Mouse (Mus musculus) limb, embryonic 15.5 days (tissue): ENCODE measurements around the gene Parp12. TPM values are rescaled to one million over a fixed set of nuclear protein-coding genes. Genes with fewer than 3 reads are reported as not detected.

Experiments used
- ATAC-seq: fragments of 200-750 bp; cut with Nextera tagmentation; 2 replicates; pipeline ENCODE4 v1.8.0; 2017; ENCODE audit warnings: low read depth, moderate TSS enrichment; ENCODE audit not compliant: insufficient number of reproducible peaks, low FRiP score, low TSS enrichment
- H3K27ac ChIP-seq: fragments of 300-500 bp; sonication (generic); 2 replicates; pipeline ENCODE4 v1.5.1; 2015; ENCODE audit warnings: moderate library complexity, mild to moderate bottlenecking, inconsistent platforms
- H3K27me3 ChIP-seq: fragments of 300-500 bp; sonication (generic); 2 replicates; pipeline ENCODE4 v1.6.1; 2015; ENCODE audit warnings: inconsistent platforms
- H3K36me3 ChIP-seq: fragments of 300-500 bp; sonication (generic); 2 replicates; pipeline ENCODE4 v1.6.1; 2015; ENCODE audit warnings: inconsistent platforms
- H3K4me1 ChIP-seq: fragments of 300-500 bp; sonication (generic); 2 replicates; pipeline ENCODE4 v1.6.1; 2015; ENCODE audit warnings: inconsistent platforms
- H3K4me2 ChIP-seq: fragments of 300-500 bp; sonication (generic); 2 replicates; pipeline ENCODE4 v1.6.1; 2015; ENCODE audit warnings: mild to moderate bottlenecking, inconsistent platforms
- H3K4me3 ChIP-seq: fragments of 300-500 bp; sonication (generic); 2 replicates; pipeline ENCODE4 v1.5.1; 2015; ENCODE audit warnings: mild to moderate bottlenecking, inconsistent platforms
- H3K9ac ChIP-seq: fragments of 300-500 bp; sonication (generic); 2 replicates; pipeline ENCODE4 v1.6.1; 2015; ENCODE audit warnings: inconsistent platforms
- H3K9me3 ChIP-seq: fragments of 300-500 bp; sonication (generic); 2 replicates; pipeline ENCODE4 v1.6.1; 2016; ENCODE audit warnings: inconsistent platforms
- WGBS: fragments of 180-500 bp; shearing (Covaris S2); methylation state at CpG from one replicate; pipeline ENCODE4 v1.1.7; 2015; 5-methylcytosine and 5-hydroxymethylcytosine counted together
- polyA plus RNA-seq: library from polyadenylated mRNA; unstranded; fragments of >200 nt; fragmentation: Nextera tagmentation; extraction: Ambion mirVana; gene quantifications from 2 replicates; pipeline ENCODE4 v1.2.1, GENCODE M21; 2015

Parp12 gene
- polyA plus RNA-seq, 1 experiment from 2014 or later = 9.9 TPM

DNA sequence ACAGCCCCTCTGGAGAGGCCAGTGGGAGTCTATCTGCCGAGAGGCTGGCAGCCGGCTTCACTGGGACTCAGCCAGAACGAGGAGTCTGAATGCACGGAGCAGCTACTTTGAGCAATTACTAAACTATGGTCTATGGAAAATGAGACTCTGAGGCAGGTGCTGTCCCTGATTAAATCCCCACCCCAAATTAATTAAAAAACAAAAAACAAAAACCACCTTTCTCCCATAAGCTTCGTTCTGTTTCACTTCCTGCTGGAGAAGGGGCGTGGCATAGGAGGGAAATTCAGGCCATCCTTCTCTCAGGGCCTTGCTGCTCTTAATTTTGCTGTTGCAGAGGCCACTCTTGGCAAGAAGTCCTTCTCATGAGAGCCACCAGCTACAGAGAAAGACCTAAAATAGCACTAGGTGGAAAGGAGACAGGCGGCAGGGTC lies 62.3 kb downstream of the Parp12 start:
- Histone ChIP-seq H3K9me3 (no peaks in the 10 kb centered on the region), H3K4me2 (no peak overlapping the region), H3K4me1 (peaks cover 31% of the 10 kb centered on the region), H3K9ac (no peak overlapping the region), H3K4me3 (no peak overlapping the region), H3K27ac (no peak overlapping the region), H3K27me3 (peaks cover 11% of the 10 kb centered on the region; the same call in 1 of the 2 replicates), H3K36me3 (no peaks in the 10 kb centered on the region)
- ATAC-seq = no peak
- 43% methylated on average over 7 of the region's 7 CpGs for WGBS

DNA sequence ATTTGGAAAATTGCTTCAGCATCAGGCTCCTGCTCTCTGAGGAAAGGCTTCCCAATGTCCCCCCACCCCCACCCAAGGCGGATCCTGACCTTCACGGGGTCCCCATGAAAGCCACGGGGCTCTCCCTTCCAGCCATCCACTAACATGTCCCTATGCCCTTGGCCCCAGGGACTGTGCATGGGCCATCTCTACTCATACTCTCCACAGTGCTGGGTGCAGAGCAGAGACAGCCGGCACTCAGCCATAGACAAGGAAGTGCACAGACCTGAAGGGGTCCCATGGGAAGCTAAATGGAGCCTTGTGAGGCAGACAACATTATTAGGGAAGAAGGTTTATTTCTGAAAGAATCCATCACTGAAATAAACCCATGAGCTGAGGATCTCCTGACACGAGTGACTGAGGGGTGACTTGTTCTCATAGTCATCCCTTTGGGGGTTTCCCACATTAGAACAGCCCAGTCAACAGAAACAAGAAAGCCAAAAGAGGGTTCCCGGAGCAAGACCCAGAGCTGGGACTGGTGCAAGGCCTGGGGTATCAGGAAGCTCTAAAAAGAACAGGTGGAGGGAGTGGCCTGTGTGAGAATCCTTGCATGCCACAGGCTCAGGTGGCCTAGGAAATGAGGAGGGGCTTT lies 63.2 kb downstream of the Parp12 start:
- 48% methylated on average over 6 of the region's 6 CpGs for WGBS
- no peak overlapping the region for H3K27ac ChIP-seq
- H3K9ac ChIP-seq = no peak overlapping the region
- peaks cover 16% of the 10 kb centered on the region for H3K27me3 ChIP-seq
- peaks cover 29% of the 10 kb centered on the region for H3K4me1 ChIP-seq
- H3K4me2 ChIP-seq = no peak overlapping the region
- H3K9me3 ChIP-seq = no peaks in the 10 kb centered on the region
- no peak overlapping the region for H3K4me3 ChIP-seq
- ATAC-seq = no peak
- H3K36me3 ChIP-seq = no peaks in the 10 kb centered on the region

DNA sequence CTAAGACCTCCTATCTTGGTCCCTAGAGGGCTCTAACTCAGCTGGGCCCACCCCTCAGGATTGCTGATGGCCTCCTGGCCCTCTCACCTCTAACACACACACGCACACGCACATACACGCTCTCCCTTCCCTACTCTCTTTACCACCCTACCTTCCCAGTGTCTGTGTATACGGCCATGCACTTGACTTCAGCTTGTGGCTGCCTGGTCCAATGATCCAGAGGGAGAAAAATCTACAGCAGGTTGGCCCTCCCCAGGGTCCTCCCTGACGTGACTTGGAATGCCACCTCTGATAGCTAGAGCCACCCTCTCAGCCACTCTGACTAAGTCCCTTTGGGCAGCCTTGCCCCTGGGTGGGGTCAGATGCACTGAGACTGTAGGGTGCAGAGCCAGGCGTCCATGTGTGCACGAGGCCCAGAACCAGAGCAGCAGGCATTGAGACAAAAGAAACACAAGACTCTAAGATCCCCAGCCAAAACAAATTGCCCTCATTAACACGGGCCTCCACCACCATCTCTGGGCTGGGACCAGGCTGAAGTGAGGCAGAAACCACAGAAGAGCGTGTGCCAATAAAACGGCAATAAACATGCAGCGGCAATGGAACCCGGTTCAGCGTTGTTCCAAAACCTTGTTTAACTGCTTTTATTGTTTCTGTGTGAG lies 63.8 kb downstream of the Parp12 start:
- Histone ChIP-seq H3K4me3 (no peak overlapping the region), H3K27ac (no peak overlapping the region), H3K4me1 (peaks cover 29% of the 10 kb centered on the region), H3K9me3 (no peaks in the 10 kb centered on the region), H3K27me3 (peaks cover 19% of the 10 kb centered on the region), H3K9ac (no peak overlapping the region), H3K4me2 (no peak overlapping the region; the same call in 1 of the 2 replicates), H3K36me3 (no peaks in the 10 kb centered on the region)
- ATAC-seq = 0 out of 2 replicates have a peak, but pooled peaks have one; percentile 45
- 47% methylated on average over 13 of the region's 13 CpGs for WGBS

DNA sequence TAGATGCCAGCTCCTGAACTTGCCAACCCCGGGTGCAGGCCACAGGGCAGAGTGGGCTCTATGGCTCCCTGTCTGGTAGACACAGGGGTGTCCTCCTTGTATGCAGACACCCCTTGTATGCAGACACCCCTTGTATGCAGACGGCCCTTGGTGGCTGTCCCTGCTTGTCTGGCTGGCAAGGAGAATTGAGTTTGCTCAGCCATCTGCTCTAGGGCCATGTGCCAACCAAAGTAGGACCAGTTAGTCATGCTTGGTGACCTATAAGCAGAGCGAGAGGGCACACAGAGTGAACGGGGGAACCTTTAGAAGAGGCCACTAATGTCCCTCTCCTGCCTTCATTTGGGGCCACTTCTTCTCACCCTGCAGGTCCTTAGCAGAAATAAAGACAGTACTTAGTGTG lies 65.5 kb downstream of the Parp12 start:
- peaks cover 29% of the 10 kb centered on the region for H3K4me1 ChIP-seq
- H3K4me3 ChIP-seq = no peak overlapping the region
- no peaks in the 10 kb centered on the region for H3K9me3 ChIP-seq
- no peak overlapping the region for H3K9ac ChIP-seq
- H3K27ac ChIP-seq = no peak overlapping the region
- no peak for ATAC-seq
- peaks cover 24% of the 10 kb centered on the region for H3K27me3 ChIP-seq
- no peaks in the 10 kb centered on the region for H3K36me3 ChIP-seq
- 84% methylated on average over 4 of the region's 4 CpGs for WGBS
- no peak overlapping the region for H3K4me2 ChIP-seq

DNA sequence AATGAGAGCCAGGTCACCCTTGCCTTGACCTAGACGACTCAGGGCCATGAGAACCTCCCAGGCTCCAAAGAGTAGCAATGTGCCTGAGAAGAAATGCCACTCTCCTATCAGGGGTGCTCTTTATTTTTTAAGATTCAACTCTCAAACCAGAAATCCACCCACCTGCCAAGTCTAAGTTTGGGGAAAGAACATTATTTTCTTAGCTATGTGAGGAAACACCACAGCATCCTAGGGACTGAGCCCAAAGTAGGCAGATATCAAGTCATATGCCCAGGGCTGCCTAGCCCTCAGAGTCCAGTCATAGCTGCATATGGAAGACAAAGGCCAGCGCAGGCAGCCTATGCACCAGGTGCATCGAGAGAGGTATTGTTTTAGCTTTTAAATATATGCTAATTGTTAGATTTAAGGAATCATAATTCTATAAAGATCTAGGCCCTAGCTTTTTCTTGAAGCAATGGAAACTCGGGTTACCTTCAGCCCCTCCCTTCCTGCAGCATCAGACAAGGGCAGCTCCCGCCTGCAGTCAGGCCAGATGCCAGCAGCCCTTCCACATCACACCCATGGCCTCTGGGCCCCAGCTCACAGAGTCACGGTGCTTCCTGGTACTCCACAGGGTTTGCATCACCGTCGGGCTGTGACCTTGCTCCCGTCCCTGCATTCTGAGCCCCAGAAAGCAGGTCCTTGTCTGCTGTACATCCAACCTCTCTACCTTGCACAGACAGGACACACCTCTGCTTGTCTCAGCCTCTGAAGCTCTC lies 66.2 kb downstream of the Parp12 start:
- Histone ChIP-seq H3K9me3 (no peaks in the 10 kb centered on the region), H3K4me3 (no peak overlapping the region), H3K36me3 (no peaks in the 10 kb centered on the region), H3K4me1 (peaks cover 29% of the 10 kb centered on the region), H3K9ac (no peak overlapping the region), H3K4me2 (no peak overlapping the region), H3K27ac (no peak overlapping the region), H3K27me3 (peaks cover 24% of the 10 kb centered on the region)
- WGBS = 64% methylated on average over 9 of the region's 9 CpGs
- no peak for ATAC-seq

DNA sequence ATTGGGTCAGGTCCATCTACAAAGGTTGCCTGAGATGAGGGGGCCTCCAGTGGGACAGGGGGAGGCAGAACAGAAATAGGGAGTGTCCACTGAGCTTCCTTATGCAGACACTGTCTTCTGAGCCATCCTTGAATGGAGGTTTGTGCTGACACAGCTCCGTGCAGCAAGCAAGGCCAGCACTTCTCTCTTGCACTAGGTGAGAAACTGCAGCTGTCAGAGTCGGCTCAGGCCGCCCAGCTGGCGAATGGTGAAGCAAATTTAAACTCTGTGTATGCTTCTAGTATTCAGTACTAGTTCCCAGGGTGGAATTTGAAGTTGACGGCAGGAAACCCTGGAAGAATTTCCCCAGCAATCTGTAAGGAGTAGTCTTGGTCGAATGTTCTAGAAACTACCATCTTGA lies 67.3 kb downstream of the Parp12 start:
- no peaks in the 10 kb centered on the region for H3K36me3 ChIP-seq
- ATAC-seq = no peak
- H3K4me1 ChIP-seq = peaks cover 26% of the 10 kb centered on the region
- peaks cover 24% of the 10 kb centered on the region for H3K27me3 ChIP-seq
- H3K9ac ChIP-seq = no peak overlapping the region
- H3K27ac ChIP-seq = no peak overlapping the region
- H3K9me3 ChIP-seq = no peaks in the 10 kb centered on the region
- H3K4me3 ChIP-seq = no peak overlapping the region
- H3K4me2 ChIP-seq = no peak overlapping the region
- WGBS = 67% methylated on average over 6 of the region's 6 CpGs

DNA sequence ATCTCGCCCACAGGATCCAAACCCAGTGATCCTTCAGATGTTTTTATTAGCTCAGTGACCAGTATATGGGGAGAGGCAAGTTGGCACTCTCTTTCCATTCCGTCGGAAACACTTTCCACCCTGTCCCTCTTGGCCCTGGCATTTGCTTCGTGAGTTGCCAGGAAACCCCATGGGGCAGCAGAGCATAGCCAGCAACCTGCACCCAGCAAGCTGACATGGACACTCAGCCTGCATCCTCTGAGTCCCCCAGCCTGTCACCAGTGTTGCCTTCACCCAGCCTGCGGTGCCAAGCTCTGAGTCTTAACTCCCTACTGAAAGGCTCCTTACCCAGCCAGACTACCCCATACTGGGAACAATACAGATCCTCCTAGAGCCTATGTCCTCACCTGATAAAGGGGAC lies 69.0 kb downstream of the Parp12 start:
- H3K27ac ChIP-seq = no peak overlapping the region
- no peaks in the 10 kb centered on the region for H3K9me3 ChIP-seq
- no peak overlapping the region for H3K4me3 ChIP-seq
- no peak for ATAC-seq
- H3K9ac ChIP-seq = no peak overlapping the region
- no peaks in the 10 kb centered on the region for H3K36me3 ChIP-seq
- no peak overlapping the region for H3K4me2 ChIP-seq
- H3K4me1 ChIP-seq = peaks cover 9% of the 10 kb centered on the region
- H3K27me3 ChIP-seq = peaks cover 24% of the 10 kb centered on the region
- WGBS = 52% methylated on average over 5 of the region's 5 CpGs

DNA sequence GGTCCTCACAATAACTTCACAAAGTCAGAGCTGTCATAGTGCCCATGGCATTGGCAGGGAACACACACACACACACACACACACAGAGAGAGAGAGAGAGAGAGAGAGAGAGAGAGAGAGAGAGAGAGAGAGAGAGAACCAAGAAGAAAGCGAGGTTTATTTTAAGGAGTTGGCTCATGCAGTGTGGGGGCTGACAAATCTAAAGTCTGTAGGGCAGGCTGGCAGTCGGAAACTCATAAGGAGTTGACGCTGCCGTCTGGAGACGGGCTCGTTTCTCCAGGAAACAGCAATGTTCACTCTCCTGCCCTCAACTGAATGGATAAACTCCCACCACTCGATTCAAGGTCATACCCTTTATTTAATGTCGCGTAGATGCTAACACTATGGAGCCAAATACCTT lies 77.7 kb downstream of the Parp12 start:
- WGBS = 71% methylated on average over 9 of the region's 9 CpGs
- no peak overlapping the region for H3K27ac ChIP-seq

More for the DNA sequence above, 77.7 kb downstream of the Parp12 start:
- Histone ChIP-seq H3K4me1 (peaks cover 7% of the 10 kb centered on the region; the same call in 1 of the 2 replicates), H3K4me2 (no peak overlapping the region), H3K9ac (no peak overlapping the region), H3K9me3 (no peaks in the 10 kb centered on the region), H3K27me3 (no peaks in the 10 kb centered on the region), H3K4me3 (no peak overlapping the region), H3K36me3 (no peaks in the 10 kb centered on the region)
- no peak for ATAC-seq

Other genes starting within 250 kb of the Parp12 start
- 3.2 and 3.5 TPM in 2 replicates for gene Tbxas1, start 242.9 kb downstream of the Parp12 start, polyA plus RNA-seq
- 12.9 and 13.9 TPM in 2 replicates for gene Hipk2, start 242.2 kb downstream of the Parp12 start, polyA plus RNA-seq
- 6.1 and 7.1 TPM in 2 replicates for gene Kdm7a, start 88.4 kb upstream of the Parp12 start, polyA plus RNA-seq